Mouse (Mus musculus): Measurements from ENCODE around the gene Zfp120.
"Not testable (repeated sequence)": the region's sequence is repeated elsewhere in the genome, so short reads cannot be mapped to it uniquely, and the experiment has no call there.

GRCm38 (mm10) chr2:150181570-150181999, 45.1 kb upstream of the Zfp120 start, which contains the start of gene Gm14139:
- TF ChIP-seq KAT2A (IDR thresholded peaks at IDR 0.05; ENCODE audit: insufficient replicate concordance, low read length) = 0 out of 2 replicates have a peak, but pooled peaks have one; percentile 40
- TF ChIP-seq NRF1 (IDR thresholded peaks at IDR 0.05; ENCODE audit: low read depth, low read length); MAFK (IDR thresholded peaks at IDR 0.05; ENCODE audit: insufficient replicate concordance, low read length); CTCF (conservative IDR thresholded peaks at IDR 0.05 in 1 of 2, IDR thresholded peaks at IDR 0.05 in 1 of 2; ENCODE audit: low read depth in 2 of 2, low read length in 2 of 2): not testable (repeated sequence)
- TF ChIP-seq POLR2A (IDR thresholded peaks at IDR 0.05; ENCODE audit: low read depth, low read length) = peak; percentile 66; the same call in 1 of the 2 replicates
